Mouse (Mus musculus): ENCODE data around the gene Glipr2.

DNA sequence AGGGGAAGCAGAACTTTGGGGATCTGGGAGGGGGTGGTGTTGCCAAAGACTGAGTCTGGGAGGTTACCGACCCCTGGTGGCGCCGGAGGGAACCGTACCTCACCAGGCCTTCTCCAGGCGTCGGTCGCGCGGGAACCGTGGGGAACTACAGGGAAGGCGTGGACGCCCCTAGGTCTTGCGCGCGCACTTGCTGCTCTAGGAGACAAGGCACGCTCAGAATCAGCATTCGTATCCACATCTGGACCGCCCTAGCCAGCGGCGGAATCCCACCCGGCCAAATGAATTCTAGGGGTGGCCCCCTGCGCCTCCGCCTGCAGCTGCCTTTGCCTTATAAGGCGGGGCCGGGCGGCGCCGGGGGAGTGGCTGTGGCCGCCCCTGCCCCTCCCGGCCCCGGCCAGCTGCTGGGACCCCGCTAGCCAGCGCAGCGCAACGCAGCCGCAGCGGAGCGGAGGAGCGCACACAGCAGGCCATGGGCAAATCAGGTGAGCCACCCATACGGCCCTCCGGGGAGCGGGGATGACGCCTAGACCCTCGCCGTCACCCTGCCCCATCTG is at the start of gene Glipr2:
- TF ChIP-seq CTCF (IDR thresholded peaks at IDR 0.05; ENCODE audit: extremely low read depth, insufficient read depth, low read length) (peak; percentile 57), POLR2A (IDR thresholded peaks at IDR 0.05; ENCODE audit: extremely low read depth, insufficient read depth, low read length) (no peak)

Data from cortical plate, adult 2 months (tissue).